Mouse (Mus musculus): ENCODE data around the gene Ppp4r1.

- TF ChIP-seq POLR2A (IDR thresholded peaks at IDR 0.05; ENCODE audit: control insufficient read depth, low read depth, low read length) = no peak
- TF ChIP-seq CTCF (IDR thresholded peaks at IDR 0.05; ENCODE audit: control insufficient read depth, insufficient read depth, insufficient replicate concordance, low read depth, low read length) = no peak
Observed at GRCm38 (mm10) chr17:65827904-65828303, 45.5 kb downstream of the Ppp4r1 start.

Data from testis, adult 2 months (tissue).